Mouse (Mus musculus) forebrain, embryonic 13.5 days (tissue): ENCODE data around the gene Meis2. TPM values are rescaled to one million over a fixed set of nuclear protein-coding genes. Genes with fewer than 3 reads are reported as not detected.

Experiments used
- ATAC-seq: fragments of 200-750 bp; cut with Nextera tagmentation; 2 replicates; pipeline ENCODE4 v1.8.0; 2017
- H3K27ac ChIP-seq: fragments of 300-500 bp; sonication (generic); 2 replicates; pipeline ENCODE4 v1.5.1; 2015; ENCODE audit warnings: inconsistent platforms, mild to moderate bottlenecking, moderate library complexity
- H3K27me3 ChIP-seq: fragments of 300-500 bp; sonication (generic); 2 replicates; pipeline ENCODE4 v1.6.1; 2015; ENCODE audit warnings: mild to moderate bottlenecking, inconsistent platforms
- H3K36me3 ChIP-seq: fragments of 300-500 bp; sonication (generic); 2 replicates; pipeline ENCODE4 v1.6.1; 2015; ENCODE audit warnings: mild to moderate bottlenecking, inconsistent platforms; ENCODE audit not compliant: poor library complexity, severe bottlenecking
- H3K4me1 ChIP-seq: fragments of 300-500 bp; sonication (generic); 2 replicates; pipeline ENCODE4 v1.6.1; 2015; ENCODE audit warnings: inconsistent platforms
- H3K4me2 ChIP-seq: fragments of 300-500 bp; sonication (generic); 2 replicates; pipeline ENCODE4 v1.6.1; 2015; ENCODE audit warnings: inconsistent platforms, mild to moderate bottlenecking, moderate library complexity
- H3K4me3 ChIP-seq: fragments of 300-500 bp; sonication (generic); 2 replicates; pipeline ENCODE4 v1.5.1; 2015; ENCODE audit warnings: mild to moderate bottlenecking, inconsistent platforms
- H3K9ac ChIP-seq: fragments of 300-500 bp; sonication (generic); 2 replicates; pipeline ENCODE4 v1.6.1; 2015; ENCODE audit warnings: mild to moderate bottlenecking, inconsistent platforms
- H3K9me3 ChIP-seq: fragments of 300-500 bp; sonication (generic); replicated peaks from 2 replicates; pipeline ENCODE4 v1.6.1; 2016; ENCODE audit warnings: inconsistent platforms
- WGBS: fragments of 180-500 bp; shearing (Covaris S2); methylation state at CpG from one replicate; pipeline ENCODE4 v1.1.7; 2015; 5-methylcytosine and 5-hydroxymethylcytosine counted together
- polyA plus RNA-seq: library from polyadenylated mRNA; unstranded; fragments of >200 nt; fragmentation: Nextera tagmentation; extraction: Ambion mirVana; gene quantifications from 2 replicates; pipeline ENCODE4 v1.2.1, GENCODE M21; 2015

Gene Meis2
- polyA plus RNA-seq, 1 experiment from 2014 or later = 130 TPM

- peak; percentile 64 for ATAC-seq
- Histone ChIP-seq H3K4me2 (peak overlapping the region; percentile 45), H3K36me3 (peaks cover 40% of the 10 kb centered on the region), H3K27ac (peak overlapping the region; percentile 80), H3K4me1 (peaks cover 62% of the 10 kb centered on the region), H3K27me3 (no peaks in the 10 kb centered on the region), H3K9ac (peak overlapping the region; percentile 31; the same call in 1 of the 2 replicates), H3K9me3 (no peaks in the 10 kb centered on the region), H3K4me3 (peak overlapping the region; percentile 9; the same call in 1 of the 2 replicates)
- WGBS = 39% methylated on average over 9 of the region's 9 CpGs
These were observed 23.2 kb downstream of the Meis2 start for GRCm38 (mm10) chr2:116042447-116042846.

- H3K27ac ChIP-seq = peak overlapping the region; percentile 80
- H3K4me2 ChIP-seq = peak overlapping the region; percentile 45
- peaks cover 40% of the 10 kb centered on the region for H3K36me3 ChIP-seq
- H3K9me3 ChIP-seq = no peaks in the 10 kb centered on the region
- H3K9ac ChIP-seq = no peak overlapping the region
- no peak overlapping the region for H3K4me3 ChIP-seq
- peak; percentile 5; the same call in 1 of the 2 replicates for ATAC-seq
- 55% methylated on average over 9 of the region's 9 CpGs for WGBS
- H3K4me1 ChIP-seq = peaks cover 60% of the 10 kb centered on the region
- no peaks in the 10 kb centered on the region for H3K27me3 ChIP-seq
These were observed 23.9 kb downstream of the Meis2 start for GRCm38 (mm10) chr2:116041683-116042262.

- Histone ChIP-seq H3K9ac (no peak overlapping the region), H3K4me1 (peaks cover 30% of the 10 kb centered on the region), H3K4me3 (no peak overlapping the region), H3K27ac (peak overlapping the region; percentile 52), H3K9me3 (no peaks in the 10 kb centered on the region), H3K36me3 (peaks cover 56% of the 10 kb centered on the region), H3K4me2 (no peak overlapping the region), H3K27me3 (no peaks in the 10 kb centered on the region)
- 29% methylated on average over 5 of the region's 5 CpGs for WGBS
- no peak for ATAC-seq
These were observed 30.3 kb downstream of the Meis2 start for GRCm38 (mm10) chr2:116035345-116035744.

- H3K27ac ChIP-seq = no peak overlapping the region
- no peak overlapping the region for H3K4me3 ChIP-seq
- H3K9me3 ChIP-seq = no peaks in the 10 kb centered on the region
- H3K36me3 ChIP-seq = peaks cover 48% of the 10 kb centered on the region
- WGBS = 57% methylated on average over 3 of the region's 3 CpGs
- no peak overlapping the region for H3K9ac ChIP-seq
- peaks cover 4% of the 10 kb centered on the region; the same call in 1 of the 2 replicates for H3K4me1 ChIP-seq
- H3K27me3 ChIP-seq = no peaks in the 10 kb centered on the region
- ATAC-seq = no peak
- no peak overlapping the region for H3K4me2 ChIP-seq
These were observed 37.5 kb downstream of the Meis2 start for GRCm38 (mm10) chr2:116028127-116028526.

GRCm38 (mm10) chr2:116022876-116023275 lies 42.8 kb downstream of the Meis2 start:
- no peak overlapping the region for H3K4me2 ChIP-seq
- H3K9me3 ChIP-seq = no peaks in the 10 kb centered on the region
- no peak overlapping the region for H3K9ac ChIP-seq
- peaks cover 22% of the 10 kb centered on the region for H3K36me3 ChIP-seq
- WGBS = 78% methylated on average over 5 of the region's 5 CpGs
- no peak overlapping the region for H3K4me3 ChIP-seq
- peaks cover 55% of the 10 kb centered on the region for H3K4me1 ChIP-seq
- no peak for ATAC-seq
- H3K27ac ChIP-seq = no peak overlapping the region
- no peaks in the 10 kb centered on the region for H3K27me3 ChIP-seq

GRCm38 (mm10) chr2:116021931-116022330 lies 43.7 kb downstream of the Meis2 start:
- Histone ChIP-seq H3K27ac (peak overlapping the region; percentile 93; the same call in 1 of the 2 replicates), H3K36me3 (peaks cover 19% of the 10 kb centered on the region), H3K9ac (no peak overlapping the region), H3K27me3 (no peaks in the 10 kb centered on the region), H3K9me3 (no peaks in the 10 kb centered on the region), H3K4me3 (no peak overlapping the region), H3K4me2 (no peak overlapping the region; the same call in 1 of the 2 replicates), H3K4me1 (peaks cover 60% of the 10 kb centered on the region)
- ATAC-seq = no peak
- 72% methylated on average over 4 of the region's 4 CpGs for WGBS

GRCm38 (mm10) chr2:116021046-116021445 lies 44.6 kb downstream of the Meis2 start:
- Histone ChIP-seq H3K4me3 (0 out of 2 replicates have a peak overlapping the region, but pooled peaks have one; percentile 3), H3K27ac (peak overlapping the region; percentile 93), H3K4me2 (peak overlapping the region; percentile 49), H3K9ac (peak overlapping the region; percentile 61), H3K4me1 (peaks cover 60% of the 10 kb centered on the region), H3K27me3 (no peaks in the 10 kb centered on the region), H3K9me3 (no peaks in the 10 kb centered on the region), H3K36me3 (peaks cover 13% of the 10 kb centered on the region)
- 7% methylated on average over 9 of the region's 9 CpGs for WGBS
- no peak for ATAC-seq

GRCm38 (mm10) chr2:116020451-116020951 lies 45.1 kb downstream of the Meis2 start:
- ATAC-seq = peak; percentile 46
- Histone ChIP-seq H3K27ac (peak overlapping the region; percentile 93), H3K9me3 (no peaks in the 10 kb centered on the region), H3K9ac (peak overlapping the region; percentile 61), H3K27me3 (no peaks in the 10 kb centered on the region), H3K36me3 (peaks cover 16% of the 10 kb centered on the region), H3K4me2 (peak overlapping the region; percentile 49), H3K4me1 (peaks cover 60% of the 10 kb centered on the region), H3K4me3 (peak overlapping the region; percentile 13)
- WGBS = 3% methylated on average over 5 of the region's 5 CpGs

- ATAC-seq = peak; percentile 63
- peak overlapping the region; percentile 13; the same call in 1 of the 2 replicates for H3K4me3 ChIP-seq
- H3K9me3 ChIP-seq = no peaks in the 10 kb centered on the region
- H3K4me1 ChIP-seq = peaks cover 60% of the 10 kb centered on the region
- peaks cover 18% of the 10 kb centered on the region for H3K36me3 ChIP-seq
- H3K4me2 ChIP-seq = peak overlapping the region; percentile 49
- H3K27me3 ChIP-seq = no peaks in the 10 kb centered on the region
- peak overlapping the region; percentile 61 for H3K9ac ChIP-seq
- H3K27ac ChIP-seq = peak overlapping the region; percentile 93
- 1% methylated on average over 9 of the region's 9 CpGs for WGBS
These were observed 45.7 kb downstream of the Meis2 start for GRCm38 (mm10) chr2:116019959-116020358.

- H3K4me2 ChIP-seq = peak overlapping the region; percentile 49
- no peaks in the 10 kb centered on the region for H3K27me3 ChIP-seq
- H3K9me3 ChIP-seq = no peaks in the 10 kb centered on the region
- ATAC-seq = peak; percentile 40; the same call in 1 of the 2 replicates
- WGBS = 2% methylated on average over 6 of the region's 6 CpGs
- H3K4me3 ChIP-seq = no peak overlapping the region
- H3K27ac ChIP-seq = peak overlapping the region; percentile 93
- peak overlapping the region; percentile 61; the same call in 1 of the 2 replicates for H3K9ac ChIP-seq
- H3K4me1 ChIP-seq = peaks cover 60% of the 10 kb centered on the region
- peaks cover 17% of the 10 kb centered on the region for H3K36me3 ChIP-seq
These were observed 46.2 kb downstream of the Meis2 start for GRCm38 (mm10) chr2:116019466-116019794.

- Histone ChIP-seq H3K9me3 (no peaks in the 10 kb centered on the region), H3K4me1 (peaks cover 60% of the 10 kb centered on the region), H3K36me3 (peaks cover 23% of the 10 kb centered on the region), H3K4me2 (peak overlapping the region; percentile 49), H3K27me3 (no peaks in the 10 kb centered on the region), H3K27ac (peak overlapping the region; percentile 93), H3K4me3 (no peak overlapping the region), H3K9ac (peak overlapping the region; percentile 61; the same call in 1 of the 2 replicates)
- 9% methylated on average over 10 of the region's 10 CpGs for WGBS
- ATAC-seq = peak; percentile 50
These were observed 46.7 kb downstream of the Meis2 start for GRCm38 (mm10) chr2:116018781-116019465.

- H3K27me3 ChIP-seq = no peaks in the 10 kb centered on the region
- no peaks in the 10 kb centered on the region for H3K9me3 ChIP-seq
- H3K27ac ChIP-seq = no peak overlapping the region
- WGBS = 74% methylated on average over 10 of the region's 10 CpGs
- no peak for ATAC-seq
- H3K4me3 ChIP-seq = no peak overlapping the region
- H3K36me3 ChIP-seq = peaks cover 22% of the 10 kb centered on the region
- H3K4me1 ChIP-seq = peaks cover 37% of the 10 kb centered on the region
- H3K9ac ChIP-seq = no peak overlapping the region
- no peak overlapping the region for H3K4me2 ChIP-seq
These were observed 50.1 kb downstream of the Meis2 start for GRCm38 (mm10) chr2:116015520-116015919.
